Mouse (Mus musculus): Measurements from ENCODE around the gene Plscr3.

- no peak for TF ChIP-seq CTCF (IDR thresholded peaks at IDR 0.05)
- TF ChIP-seq EP300 (IDR thresholded peaks at IDR 0.05), result no peak
Measured at GRCm38 (mm10) chr11:69853994-69854393, 7.8 kb downstream of the Plscr3 start.
